Mouse (Mus musculus) heart, adult 2 months (tissue): ENCODE data around the gene Btbd9.

ENCODE experiments used
- CTCF ChIP-seq: fragments of 200-600 bp; IDR thresholded peaks from 2 replicates; pipeline ENCODE4 v1.8.1; 2022; ENCODE audit warnings: antibody characterized with exemption, mild to moderate bottlenecking, moderate library complexity
- POLR2A ChIP-seq: fragments of 200-500 bp; IDR thresholded peaks from 2 replicates; pipeline ENCODE4 v1.6.1; 2011; ENCODE audit warnings: mild to moderate bottlenecking, low read depth, low read length, control low read depth; ENCODE audit not compliant: insufficient read depth

GRCm38 (mm10) chr17:30612075-30612859 is 36.0 kb upstream of the Btbd9 start:
- TF ChIP-seq CTCF (peak; percentile 36), POLR2A (peak; percentile 83)
